Mouse (Mus musculus) liver, embryonic 11.5 days (tissue): ENCODE measurements around the gene Slk. TPM values are rescaled to one million over a fixed set of nuclear protein-coding genes. Genes with fewer than 3 reads are reported as not detected.

Experiments
- ATAC-seq: fragments of 200-750 bp; cut with Nextera tagmentation; replicated peaks from 2 replicates; pipeline ENCODE4 v1.8.0; 2017; ENCODE audit warnings: moderate number of reproducible peaks, mild to moderate bottlenecking, moderate TSS enrichment, moderate library complexity; ENCODE audit not compliant: low FRiP score
- DNase-seq: peaks from one replicate; pipeline ENCODE4 v3.0.0-alpha.2; 2017; ENCODE audit warnings: low spot score
- H3K27ac ChIP-seq: fragments of 300-500 bp; sonication (generic); 2 replicates; pipeline ENCODE4 v1.5.1; 2014; ENCODE audit warnings: mild to moderate bottlenecking, low read depth, low read length, control low read depth
- H3K27me3 ChIP-seq: fragments of 300-500 bp; sonication (generic); replicated peaks from 2 replicates; pipeline ENCODE4 v1.6.1; 2014; ENCODE audit warnings: low read length, mixed read lengths; ENCODE audit not compliant: control insufficient read depth, insufficient read depth
- H3K36me3 ChIP-seq: fragments of 300-500 bp; sonication (generic); 2 replicates; pipeline ENCODE4 v1.6.1; 2014; ENCODE audit warnings: mild to moderate bottlenecking, low read length, moderate library complexity, mixed read lengths; ENCODE audit not compliant: control insufficient read depth, insufficient read depth
- H3K4me1 ChIP-seq: fragments of 300-500 bp; sonication (generic); replicated peaks from 2 replicates; pipeline ENCODE4 v1.6.1; 2014; ENCODE audit warnings: low read length, mixed read lengths; ENCODE audit not compliant: control insufficient read depth, insufficient read depth
- H3K4me2 ChIP-seq: fragments of 300-500 bp; sonication (generic); 2 replicates; pipeline ENCODE4 v1.6.1; 2014; ENCODE audit warnings: mild to moderate bottlenecking, control low read depth, moderate library complexity
- H3K4me3 ChIP-seq: fragments of 300-500 bp; sonication (generic); 2 replicates; pipeline ENCODE4 v1.5.1; 2014; ENCODE audit warnings: low read depth, low read length, control low read depth
- H3K9ac ChIP-seq: fragments of 300-500 bp; sonication (generic); 2 replicates; pipeline ENCODE4 v1.6.1; 2014; ENCODE audit warnings: low read depth, low read length, control low read depth
- H3K9me3 ChIP-seq: fragments of 300-500 bp; sonication (generic); 2 replicates; pipeline ENCODE4 v1.6.1; 2016; ENCODE audit warnings: low read length, inconsistent platforms, mixed read lengths; ENCODE audit not compliant: control insufficient read depth
- WGBS: fragments of 180-500 bp; shearing (Covaris S2); extraction: QIAGEN DNeasy Blood & Tissue Kit; methylation state at CpG from one replicate; pipeline ENCODE4 v1.1.7; 2014; 5-methylcytosine and 5-hydroxymethylcytosine counted together
- polyA plus RNA-seq: library from polyadenylated mRNA; unstranded; fragments of >200 nt; fragmentation: Nextera tagmentation; extraction: Ambion mirVana; gene quantifications from 2 replicates; pipeline ENCODE4 v1.2.1, GENCODE M21; 2014

Slk gene
- polyA plus RNA-seq, 1 experiment from 2014 or later, result 15.5 TPM

DNA sequence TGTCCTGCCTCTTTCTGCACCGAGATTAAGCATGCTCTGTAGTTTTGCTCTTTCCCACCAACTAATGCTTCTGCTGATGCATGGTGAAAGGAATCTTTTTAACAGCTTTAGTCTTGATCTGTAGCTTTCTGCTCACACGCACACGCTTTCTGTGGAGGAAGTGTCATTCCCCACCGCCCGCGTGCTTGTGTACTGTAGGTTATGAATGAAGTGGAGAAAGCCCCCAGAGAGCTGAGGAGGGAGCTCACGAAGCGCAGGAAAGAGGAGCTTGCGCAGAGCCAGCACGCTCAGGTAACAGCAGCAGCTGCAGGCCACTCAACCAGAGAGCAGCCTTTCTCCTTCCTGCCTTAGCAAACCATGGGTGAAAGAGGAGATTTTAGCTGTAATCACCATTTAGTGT is 48.0 kb downstream of the Slk start:
- H3K4me2 ChIP-seq, result no peak overlapping the region
- H3K4me1 ChIP-seq, result no peaks in the 10 kb centered on the region
- 93% methylated on average over 10 of the region's 10 CpGs for WGBS
- ATAC-seq, result no peak
- H3K9me3 ChIP-seq, result no peaks in the 10 kb centered on the region
- H3K27me3 ChIP-seq, result no peaks in the 10 kb centered on the region
- no peak overlapping the region for H3K4me3 ChIP-seq
- peaks cover 17% of the 10 kb centered on the region for H3K36me3 ChIP-seq
- H3K27ac ChIP-seq, result no peak overlapping the region
- DNase-seq, result no peak
- H3K9ac ChIP-seq, result no peak overlapping the region

- 77% methylated on average over 5 of the region's 5 CpGs for WGBS
- no peaks in the 10 kb centered on the region for H3K27me3 ChIP-seq
Measured at GRCm38 (mm10) chr19:47629068-47629467, 49.6 kb downstream of the Slk start.

GRCm38 (mm10) chr19:47630381-47630780 is 50.9 kb downstream of the Slk start:
- WGBS, result 83% methylated on average over 5 of the region's 5 CpGs
- Histone ChIP-seq H3K9ac (no peak overlapping the region), H3K27ac (no peak overlapping the region), H3K4me3 (no peak overlapping the region), H3K36me3 (peaks cover 7% of the 10 kb centered on the region), H3K27me3 (no peaks in the 10 kb centered on the region), H3K4me1 (no peaks in the 10 kb centered on the region), H3K9me3 (no peaks in the 10 kb centered on the region), H3K4me2 (no peak overlapping the region)
- ATAC-seq, result no peak
- no peak for DNase-seq

More at GRCm38 (mm10) chr19:47629068-47629467, 49.6 kb downstream of the Slk start:
- no peak for DNase-seq
- Histone ChIP-seq H3K4me2 (no peak overlapping the region), H3K27ac (no peak overlapping the region), H3K9me3 (no peaks in the 10 kb centered on the region), H3K4me3 (no peak overlapping the region), H3K4me1 (no peaks in the 10 kb centered on the region), H3K9ac (no peak overlapping the region), H3K36me3 (peaks cover 10% of the 10 kb centered on the region)
- no peak for ATAC-seq

GRCm38 (mm10) chr19:47631799-47632198 is 52.3 kb downstream of the Slk start:
- H3K27ac ChIP-seq, result no peak overlapping the region
- H3K4me3 ChIP-seq, result no peak overlapping the region
- H3K4me2 ChIP-seq, result no peak overlapping the region
- WGBS, result 88% methylated on average over 5 of the region's 5 CpGs
- no peaks in the 10 kb centered on the region for H3K27me3 ChIP-seq
- H3K9ac ChIP-seq, result no peak overlapping the region
- ATAC-seq, result no peak
- peaks cover 5% of the 10 kb centered on the region for H3K36me3 ChIP-seq
- DNase-seq, result no peak
- no peaks in the 10 kb centered on the region for H3K4me1 ChIP-seq
- no peaks in the 10 kb centered on the region for H3K9me3 ChIP-seq

DNA sequence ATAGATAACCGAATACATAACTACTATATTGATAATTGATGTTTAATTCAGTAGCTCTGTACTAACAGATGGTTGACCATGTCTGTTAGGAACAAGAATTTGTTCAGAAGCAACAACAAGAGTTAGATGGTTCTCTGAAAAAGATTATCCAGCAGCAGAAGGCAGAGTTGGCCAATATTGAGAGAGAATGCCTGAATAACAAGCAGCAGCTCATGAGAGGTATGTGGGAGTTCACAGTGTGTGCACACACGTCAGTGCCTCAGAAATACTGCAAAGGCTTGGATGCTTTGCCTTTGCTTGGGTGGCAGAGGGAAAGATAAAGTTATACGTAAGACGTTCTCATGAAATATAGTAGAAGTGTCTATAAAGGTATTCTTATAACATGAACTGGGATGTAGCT is 55.9 kb downstream of the Slk start:
- Histone ChIP-seq H3K27me3 (no peaks in the 10 kb centered on the region), H3K36me3 (peaks cover 13% of the 10 kb centered on the region), H3K4me3 (no peak overlapping the region), H3K9ac (no peak overlapping the region), H3K4me2 (no peak overlapping the region), H3K27ac (no peak overlapping the region), H3K9me3 (no peaks in the 10 kb centered on the region), H3K4me1 (no peaks in the 10 kb centered on the region)
- no peak for DNase-seq
- 86% methylated on average over 4 of the region's 4 CpGs for WGBS
- ATAC-seq, result no peak

DNA sequence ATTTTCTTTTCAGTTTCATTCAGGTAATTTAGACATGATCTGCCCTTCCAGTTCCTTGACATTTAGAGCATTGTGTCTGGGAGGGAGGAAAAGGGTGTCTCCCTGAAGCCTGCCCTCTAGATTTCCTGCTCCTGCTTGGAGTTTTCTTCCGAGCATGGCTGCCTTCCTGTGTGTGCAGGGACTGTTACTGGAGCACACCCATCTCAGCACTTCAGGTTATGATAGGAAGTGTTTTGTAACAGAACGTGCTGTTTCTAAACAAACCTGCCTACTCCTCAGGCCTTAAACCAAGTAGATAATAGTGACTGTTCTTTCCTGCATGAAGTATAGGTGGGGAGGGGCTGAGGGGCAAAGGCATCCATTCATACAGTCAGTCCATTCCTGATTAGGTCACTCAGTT is 64.4 kb downstream of the Slk start:
- ATAC-seq (no peak), DNase-seq (no peak)
- H3K27ac ChIP-seq, result no peak overlapping the region
- no peaks in the 10 kb centered on the region for H3K27me3 ChIP-seq
- no peaks in the 10 kb centered on the region for H3K9me3 ChIP-seq
- no peaks in the 10 kb centered on the region for H3K4me1 ChIP-seq
- no peak overlapping the region for H3K9ac ChIP-seq
- no peak overlapping the region for H3K4me2 ChIP-seq
- peaks cover 10% of the 10 kb centered on the region; the same call in 1 of the 2 replicates for H3K36me3 ChIP-seq
- no peak overlapping the region for H3K4me3 ChIP-seq
- WGBS, result 62% methylated on average over 2 of the region's 2 CpGs

GRCm38 (mm10) chr19:47645583-47645982 is 66.1 kb downstream of the Slk start:
- Histone ChIP-seq H3K9ac (no peak overlapping the region), H3K9me3 (no peaks in the 10 kb centered on the region), H3K4me2 (no peak overlapping the region), H3K4me1 (no peaks in the 10 kb centered on the region), H3K27me3 (no peaks in the 10 kb centered on the region), H3K4me3 (no peak overlapping the region), H3K27ac (no peak overlapping the region), H3K36me3 (peaks cover 3% of the 10 kb centered on the region; the same call in 1 of the 2 replicates)
- ATAC-seq (no peak), DNase-seq (no peak)
- 77% methylated on average over 6 of the region's 6 CpGs for WGBS

- ATAC-seq (no peak), DNase-seq (no peak)
- Histone ChIP-seq H3K27ac (no peak overlapping the region), H3K9ac (no peak overlapping the region), H3K27me3 (no peaks in the 10 kb centered on the region), H3K36me3 (no peaks in the 10 kb centered on the region; the same call in 1 of the 2 replicates), H3K4me1 (no peaks in the 10 kb centered on the region), H3K4me2 (no peak overlapping the region), H3K4me3 (no peak overlapping the region), H3K9me3 (no peaks in the 10 kb centered on the region)
- WGBS, result 88% methylated on average over 6 of the region's 6 CpGs
Measured at GRCm38 (mm10) chr19:47646508-47647120, 67.1 kb downstream of the Slk start.

GRCm38 (mm10) chr19:47649071-47649470 is 69.6 kb downstream of the Slk start:
- Histone ChIP-seq H3K4me2 (no peak overlapping the region), H3K9me3 (no peaks in the 10 kb centered on the region), H3K36me3 (no peaks in the 10 kb centered on the region), H3K4me1 (no peaks in the 10 kb centered on the region), H3K27me3 (no peaks in the 10 kb centered on the region), H3K4me3 (no peak overlapping the region), H3K9ac (no peak overlapping the region), H3K27ac (no peak overlapping the region)
- WGBS, result 89% methylated on average over 6 of the region's 6 CpGs
- peak; percentile 28 for DNase-seq
- ATAC-seq, result no peak
